Mouse (Mus musculus) spleen, postnatal 36 days (tissue): ENCODE measurements around the gene Stx2.

Source experiments
- DNase-seq, 2 experiments: peaks; one replicate each; pipeline ENCODE4 v3.0.0; 2022; ENCODE audit warnings: low spot score in 2 of 2, mixed read lengths in 1 of 2

Stx2 gene

GRCm38 (mm10) chr5:128953278-128954070, 54.9 kb downstream of the Stx2 start, which contains the start of gene Rimbp2:
TSS of gene Rimbp2 (minus strand) at chr5:128953486.
- no peak for DNase-seq

GRCm38 (mm10) chr5:128952291-128953195, 55.8 kb downstream of the Stx2 start:
- DNase-seq: no peak

- DNase-seq: no peak
These were observed 56.9 kb downstream of the Stx2 start for GRCm38 (mm10) chr5:128951472-128951871.

- DNase-seq: no peak
These were observed 61.3 kb downstream of the Stx2 start for GRCm38 (mm10) chr5:128947093-128947492.

GRCm38 (mm10) chr5:128940436-128940835, 67.9 kb downstream of the Stx2 start:
- DNase-seq: no peak

- DNase-seq: no peak
These were observed 72.9 kb downstream of the Stx2 start for GRCm38 (mm10) chr5:128935359-128935899.
